Mouse (Mus musculus): ENCODE data around the gene Sh3bp4.

GRCm38 (mm10) chr1:89074678-89075077 lies 4.5 kb downstream of the Sh3bp4 start:
- TF ChIP-seq CTCF (IDR thresholded peaks at IDR 0.05; ENCODE audit: low read depth, low read length) (no peak), POLR2A (IDR thresholded peaks at IDR 0.05; ENCODE audit: borderline replicate concordance, low read depth, low read length) (no peak)

Measured in bone marrow macrophage, adult 2 months (primary cell).